Mouse (Mus musculus) thymus, postnatal 4 days (tissue): Measurements from ENCODE around the gene Dnah8.

Experiments
- DNase-seq: peaks from one replicate; pipeline ENCODE4 v3.0.0; 2021

The Dnah8 gene

DNA sequence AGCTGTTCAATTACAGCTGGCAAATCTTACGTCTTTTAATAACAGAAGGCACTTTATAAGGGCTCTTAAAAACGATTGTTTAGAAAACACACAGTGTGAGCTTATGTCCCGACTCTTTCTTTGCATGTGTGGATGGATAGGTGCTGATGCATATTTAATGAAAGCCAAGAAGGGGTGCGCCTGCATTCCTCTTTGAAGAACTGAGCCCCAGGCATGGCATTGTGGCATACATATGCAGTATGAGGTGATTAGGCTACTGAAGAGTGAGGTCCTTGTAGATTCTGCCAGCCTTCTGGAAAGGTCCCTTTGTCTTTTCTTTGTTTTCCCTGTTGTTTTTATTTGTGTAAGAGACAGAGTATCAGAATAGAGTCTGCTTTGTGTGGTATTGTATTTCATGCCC is 48.4 kb downstream of the Dnah8 start:
- no peak for DNase-seq

DNA sequence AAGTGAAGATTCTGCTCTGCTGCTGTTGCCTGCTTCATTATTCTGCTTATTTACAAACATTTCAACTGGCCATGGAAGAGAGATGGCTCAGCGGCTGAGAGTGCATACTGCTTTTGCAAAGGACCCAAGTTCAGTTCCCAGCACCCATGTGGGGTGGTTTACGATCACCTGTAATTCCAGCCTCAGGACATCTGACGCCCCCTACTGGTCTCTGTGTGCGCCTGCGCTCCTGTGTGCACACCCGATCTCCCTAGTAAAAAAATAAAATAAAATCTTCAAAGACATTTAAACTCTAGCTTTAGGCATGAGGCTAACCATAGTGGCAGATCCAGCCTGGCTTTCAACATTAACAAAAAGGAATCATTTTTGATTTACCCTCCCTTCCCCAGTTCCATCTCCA is 48.9 kb downstream of the Dnah8 start:
- peak; percentile 34 for DNase-seq

DNA sequence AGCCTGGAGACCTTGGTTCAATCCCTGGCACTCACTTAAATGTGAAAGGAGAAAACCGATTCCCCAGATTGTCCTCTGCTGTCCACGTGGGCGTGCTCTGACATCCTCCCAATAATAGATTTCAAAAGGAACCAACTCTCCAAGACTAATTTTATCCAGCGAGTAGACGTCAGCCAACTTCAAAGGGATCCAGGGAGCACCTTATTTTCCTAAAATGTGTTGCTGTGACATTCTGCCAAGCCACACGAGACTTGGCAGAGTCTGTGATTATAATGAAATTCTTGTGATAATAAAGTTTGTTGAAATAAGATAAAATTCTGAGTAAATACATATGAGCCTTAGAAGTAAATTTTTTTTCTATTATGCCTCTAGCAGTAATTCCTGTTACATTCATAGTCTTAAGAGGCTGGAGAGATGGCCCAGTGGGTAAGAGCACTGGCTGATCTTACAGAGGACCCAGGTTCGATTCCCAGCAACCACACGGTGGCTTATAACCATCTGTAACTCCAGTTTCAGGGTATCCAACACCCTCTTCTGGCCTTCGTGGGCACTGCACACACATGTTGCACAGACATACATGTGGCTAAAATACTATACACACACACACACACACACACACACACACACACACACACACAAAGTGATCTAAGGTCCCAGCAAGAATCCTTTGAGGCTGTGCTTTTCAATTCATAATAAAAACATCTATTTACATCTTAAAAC is 51.0 kb downstream of the Dnah8 start:
- no peak for DNase-seq

DNA sequence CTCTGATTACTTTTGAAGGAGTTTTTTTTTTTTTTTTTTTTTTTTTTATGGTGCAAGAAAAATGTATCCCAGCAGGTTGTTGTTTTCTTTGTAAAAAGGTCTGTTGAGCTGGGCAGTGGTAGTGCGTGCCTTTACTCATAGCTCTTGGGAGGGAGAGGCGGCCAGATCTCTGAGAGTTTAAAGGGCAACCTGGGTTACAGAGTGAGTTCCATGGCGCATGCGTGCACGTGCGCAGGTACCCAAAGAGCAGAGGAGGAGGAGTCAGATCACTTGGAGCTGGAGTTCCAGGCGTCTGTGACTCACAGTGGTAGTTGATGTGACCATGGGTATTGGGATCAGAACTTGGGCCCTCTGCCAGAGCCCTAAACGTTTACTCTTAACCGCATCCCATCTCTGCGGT is 54.4 kb downstream of the Dnah8 start:
- DNase-seq: no peak

DNA sequence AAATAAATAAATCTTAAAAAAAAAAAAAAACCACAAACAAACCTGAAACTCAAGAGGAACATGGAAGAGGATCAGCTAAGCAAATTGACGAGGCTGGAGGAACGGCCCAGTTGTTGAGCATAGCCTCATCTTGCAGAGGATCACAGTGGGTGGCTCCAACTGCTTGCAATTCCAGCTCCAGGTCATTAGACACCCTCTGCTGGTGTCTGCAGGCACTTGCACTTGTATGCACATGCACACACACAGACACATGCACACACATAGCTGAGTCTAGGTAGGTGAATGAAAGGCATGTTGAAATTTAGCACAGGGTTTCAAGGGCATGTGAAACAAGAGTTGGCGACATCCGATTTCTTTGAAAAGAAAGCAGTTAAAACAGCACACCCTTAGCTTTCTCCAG is 55.5 kb downstream of the Dnah8 start:
- DNase-seq: no peak

DNA sequence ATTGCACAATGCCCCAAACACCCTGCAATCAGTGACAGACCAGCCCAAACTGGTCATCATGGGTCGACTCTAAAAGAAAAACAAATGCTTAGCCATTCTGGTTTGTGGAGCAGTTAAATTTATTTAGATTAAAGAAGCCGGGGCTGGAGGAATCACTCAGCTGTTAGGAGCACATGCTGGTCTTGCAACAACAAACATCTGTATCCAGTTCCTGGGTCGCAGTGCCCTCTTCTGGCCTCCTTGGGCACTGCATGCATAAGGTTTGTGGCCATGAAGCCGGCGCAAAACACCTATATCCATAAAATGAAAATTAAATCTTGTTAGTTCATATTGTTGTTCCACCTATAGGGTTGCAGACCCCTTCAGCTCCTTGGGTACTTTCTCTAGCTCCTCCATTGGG is 57.5 kb downstream of the Dnah8 start:
- peak; percentile 88 for DNase-seq

DNA sequence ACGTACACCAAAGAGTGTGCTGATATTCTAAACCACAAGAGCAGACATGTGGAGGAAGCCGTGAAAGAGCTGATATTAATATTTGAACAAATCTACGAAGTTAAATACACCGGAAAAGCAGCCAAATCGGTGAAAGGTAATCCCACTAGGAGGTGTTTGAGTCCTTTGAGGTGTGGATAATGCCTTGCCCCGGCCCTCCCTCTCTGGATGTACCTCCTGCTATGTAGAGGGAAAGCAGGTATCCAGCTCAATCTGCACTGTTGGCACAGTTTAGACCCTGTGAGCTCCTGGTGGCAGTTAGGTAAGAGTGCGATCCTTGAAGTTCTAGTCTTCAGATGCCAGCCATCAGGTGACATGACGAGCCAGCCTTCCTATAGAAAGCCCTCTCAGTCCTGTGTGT is 66.0 kb downstream of the Dnah8 start:
- DNase-seq: no peak

DNA sequence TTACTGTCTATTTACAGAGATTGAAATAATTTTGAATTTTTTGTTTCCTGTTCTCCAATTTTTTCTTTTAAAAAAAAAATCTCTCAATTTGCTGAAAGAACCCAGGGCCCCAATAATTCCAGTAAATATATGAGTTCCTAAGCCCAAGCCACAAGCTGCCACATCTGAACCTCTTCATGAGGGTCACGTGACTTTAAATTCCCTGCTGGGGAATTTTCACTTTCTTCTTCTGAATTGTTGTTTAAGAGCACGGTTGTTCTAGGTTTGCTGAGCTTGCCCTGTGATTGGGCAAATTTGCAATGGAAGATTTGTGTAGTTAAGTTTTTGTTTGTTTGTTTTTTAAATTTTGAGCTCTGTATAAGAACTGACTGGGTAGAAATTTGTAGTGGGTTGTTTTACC is 67.3 kb downstream of the Dnah8 start:
- DNase-seq: no peak

DNA sequence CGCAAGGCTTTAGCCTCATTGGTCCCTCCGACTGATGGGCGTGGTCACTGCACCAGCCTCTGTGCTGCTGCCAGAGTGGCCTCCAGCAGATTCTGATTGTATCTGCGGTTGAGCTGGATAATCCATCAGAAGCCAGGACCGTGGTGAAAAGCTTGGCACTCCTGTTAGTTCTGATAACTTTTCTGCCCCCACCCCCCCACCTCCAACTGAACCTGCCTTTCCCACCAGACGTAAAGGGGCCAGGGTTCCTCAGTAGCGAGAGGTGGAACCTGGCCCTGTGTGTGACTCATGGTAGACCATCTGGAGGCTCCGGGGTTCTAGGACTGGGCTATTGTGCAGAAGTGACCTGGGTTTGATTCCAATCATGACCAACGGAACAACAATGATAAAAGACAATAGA is 70.1 kb downstream of the Dnah8 start:
- DNase-seq: no peak

DNA sequence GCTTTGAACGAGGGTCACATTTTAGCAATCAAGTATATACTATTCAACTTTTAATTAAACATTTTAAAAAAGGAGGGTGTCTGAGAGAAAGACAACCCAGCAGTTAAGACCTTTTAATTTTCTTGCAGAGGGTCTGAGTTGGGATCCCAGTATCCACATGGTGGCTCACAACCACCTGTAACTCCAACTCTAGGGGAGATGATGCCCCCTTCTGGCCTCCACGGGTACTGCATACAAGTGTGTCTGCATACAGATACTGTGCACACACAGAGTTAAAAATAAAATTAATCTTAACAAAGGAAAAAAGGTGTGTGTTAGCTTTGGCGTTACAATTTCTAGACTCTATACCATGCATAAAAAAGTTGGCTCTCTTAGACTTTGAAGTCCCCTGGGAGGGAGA is 90.6 kb downstream of the Dnah8 start:
- DNase-seq: peak; percentile 68

DNA sequence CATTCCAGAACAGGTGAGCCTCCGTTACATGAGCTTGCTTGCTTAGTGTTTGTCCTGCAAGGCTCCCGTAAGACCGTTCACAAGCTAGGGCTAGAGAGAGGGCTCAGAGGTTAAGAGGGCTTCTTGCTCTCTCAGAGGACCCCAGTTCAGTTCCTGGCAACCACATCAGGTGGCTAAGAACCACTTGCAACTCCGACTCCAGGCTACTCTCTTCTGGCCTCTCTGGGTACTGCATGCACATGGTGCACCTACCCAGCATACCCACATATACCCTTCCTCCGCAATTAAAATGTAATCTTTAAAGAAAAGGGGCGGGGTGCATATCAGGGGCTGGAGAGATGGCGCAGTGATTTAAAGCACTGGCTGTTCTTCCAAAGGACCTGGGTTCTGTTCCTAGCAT is 94.0 kb downstream of the Dnah8 start:
- DNase-seq: no peak

DNA sequence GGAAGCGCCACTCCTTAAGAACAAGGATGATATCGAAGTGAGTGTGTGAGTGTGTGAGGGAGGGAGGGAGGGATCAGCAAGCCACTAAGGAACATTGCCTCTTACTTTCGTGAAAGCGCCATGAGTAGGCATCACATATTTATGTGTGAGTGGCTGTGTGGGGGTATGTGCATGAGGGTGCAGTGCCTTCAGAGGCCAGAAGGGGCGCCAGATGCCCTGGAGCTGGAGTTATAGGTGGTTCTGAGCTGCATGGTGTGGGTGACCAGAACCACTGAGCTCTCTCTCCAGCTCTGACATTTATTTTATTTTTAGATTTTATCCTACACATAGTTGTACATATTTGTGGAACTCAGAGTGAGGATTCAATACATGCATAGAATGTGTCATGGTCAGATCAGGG is 94.9 kb downstream of the Dnah8 start:
- peak; percentile 34 for DNase-seq

DNA sequence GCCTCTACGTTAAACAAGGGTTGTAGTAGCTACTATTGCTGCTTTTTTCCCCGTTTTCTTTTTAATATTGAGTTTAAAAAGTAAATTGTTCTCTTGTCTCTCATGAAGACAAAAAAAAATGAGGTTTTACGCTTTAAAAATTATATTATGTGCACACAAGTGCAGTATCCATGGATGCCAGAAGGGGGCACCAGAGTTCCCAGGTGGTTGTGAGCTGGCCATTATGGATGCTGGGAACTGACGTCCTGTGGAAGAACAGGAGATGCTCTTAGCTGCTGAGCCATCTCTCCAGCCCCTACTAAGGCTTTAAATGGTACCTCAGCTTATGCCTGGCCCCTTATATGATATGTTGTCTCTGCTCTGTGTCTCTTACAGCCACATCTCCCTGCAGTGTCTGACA is 103.6 kb downstream of the Dnah8 start:
- DNase-seq: peak; percentile 63

DNA sequence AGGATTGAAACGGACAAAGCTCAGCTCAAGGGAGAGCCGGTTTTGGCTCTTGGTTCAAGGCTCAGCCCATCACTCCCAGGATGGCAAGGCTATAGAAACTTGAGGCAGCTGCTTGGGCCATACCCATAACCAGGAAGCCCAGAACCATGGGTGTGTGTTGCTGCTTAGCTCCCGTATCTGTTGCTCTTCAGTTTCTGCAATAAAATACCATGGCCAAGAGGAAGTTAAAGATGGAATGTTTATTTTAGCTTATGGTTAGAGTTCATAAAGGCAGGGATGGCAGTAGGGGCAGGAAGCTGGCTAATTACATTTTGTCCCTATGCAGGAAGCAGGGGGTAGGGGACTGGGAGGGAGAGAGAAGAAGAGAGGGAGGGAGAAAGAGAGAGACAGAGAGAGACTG is 108.6 kb downstream of the Dnah8 start:
- DNase-seq: no peak

DNA sequence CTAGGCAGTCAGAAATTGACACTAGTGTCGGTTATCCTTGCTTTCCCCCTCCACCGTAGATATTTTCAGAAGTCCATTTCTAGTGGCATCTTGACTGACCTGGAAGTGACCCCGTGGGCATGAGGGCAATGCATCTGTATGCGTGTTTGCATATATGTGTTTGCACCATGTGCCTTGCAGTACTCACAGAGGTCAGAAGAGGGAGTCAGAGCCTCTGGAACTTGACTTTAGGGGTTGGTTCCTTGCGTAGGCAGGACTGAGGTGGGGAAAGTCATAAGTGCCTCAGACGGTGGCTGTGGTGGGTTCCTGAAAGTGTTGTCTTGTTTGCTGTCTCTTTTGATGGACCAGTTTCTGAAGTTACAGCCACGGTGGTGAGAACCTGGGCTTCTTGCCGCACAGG is 110.6 kb downstream of the Dnah8 start:
- no peak for DNase-seq

DNA sequence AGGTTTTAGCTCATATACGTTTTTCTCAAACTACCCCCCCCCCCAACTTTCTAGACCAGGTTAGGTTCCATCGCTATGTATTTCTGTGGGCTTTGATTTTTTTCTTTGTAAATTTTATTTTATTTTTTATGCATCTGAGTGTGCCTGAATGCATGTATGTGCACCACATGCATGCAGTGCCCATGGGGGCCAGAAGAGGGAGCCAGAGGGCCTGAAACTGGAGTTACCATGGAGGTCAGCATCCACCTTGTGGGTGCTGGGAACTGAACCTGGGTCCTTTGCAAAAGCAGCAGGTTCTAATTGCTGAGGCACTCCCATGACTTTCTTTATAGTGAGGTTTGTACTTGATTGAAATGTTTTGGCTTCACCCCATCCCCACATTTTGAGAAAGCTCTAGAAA is 111.3 kb downstream of the Dnah8 start:
- peak; percentile 30 for DNase-seq

DNA sequence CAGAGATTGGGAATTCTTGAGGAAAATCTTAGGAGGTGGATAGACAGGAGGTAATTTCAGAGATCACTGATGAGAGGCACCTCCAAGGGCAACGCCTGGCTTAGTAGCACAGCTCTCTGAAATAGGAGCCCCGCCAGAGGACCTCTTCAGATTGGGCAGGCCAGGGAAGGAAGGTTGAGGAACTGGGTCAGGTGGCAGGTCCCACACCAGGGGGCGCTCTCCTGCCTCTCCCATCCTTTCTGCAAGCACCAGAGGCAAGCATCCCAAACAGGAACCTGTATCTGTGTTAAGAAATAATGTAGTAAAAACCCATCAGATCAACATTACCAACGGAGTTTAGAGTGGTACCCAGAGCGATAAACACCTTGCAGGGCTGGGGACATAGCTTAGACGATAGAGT is 113.6 kb downstream of the Dnah8 start:
- peak; percentile 82 for DNase-seq

DNA sequence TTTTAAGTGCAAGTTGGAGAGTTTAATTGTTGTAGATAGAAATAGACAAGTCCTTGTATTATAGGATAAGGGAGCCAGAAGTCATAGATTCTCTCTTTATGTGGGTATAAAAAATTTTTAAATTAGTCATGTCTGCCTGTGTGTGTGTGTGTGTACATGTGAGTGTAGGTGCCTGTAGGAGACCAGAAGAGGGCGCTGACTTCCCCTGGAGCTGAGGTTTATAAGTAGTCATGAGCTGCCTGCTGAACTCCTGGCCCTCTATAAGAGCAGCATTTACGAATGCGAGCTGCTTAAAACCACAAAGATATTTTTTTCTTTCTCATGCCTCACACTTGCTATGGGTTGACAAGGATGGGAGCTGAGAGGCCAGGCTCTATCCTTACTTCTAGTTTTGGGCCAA is 115.6 kb downstream of the Dnah8 start:
- DNase-seq: no peak

DNA sequence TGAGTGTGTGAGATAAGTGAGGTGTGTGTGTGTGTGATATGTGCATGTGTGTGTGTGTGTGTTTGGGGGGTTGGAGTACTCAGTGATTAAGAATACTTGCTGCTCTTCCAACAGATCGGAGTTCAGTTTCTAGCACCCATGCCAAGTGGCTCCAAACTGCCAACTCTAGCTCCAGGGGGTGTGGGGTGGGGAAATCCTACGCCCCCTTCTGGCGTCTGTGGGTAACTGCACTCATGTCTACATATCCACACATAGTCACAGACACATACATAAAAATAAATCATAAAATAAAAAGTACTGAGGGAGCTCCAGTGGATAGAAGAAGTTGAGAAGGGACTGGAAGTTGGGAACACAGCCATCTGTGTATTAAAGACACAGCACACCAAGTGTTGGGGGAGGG is 119.8 kb downstream of the Dnah8 start:
- no peak for DNase-seq

DNA sequence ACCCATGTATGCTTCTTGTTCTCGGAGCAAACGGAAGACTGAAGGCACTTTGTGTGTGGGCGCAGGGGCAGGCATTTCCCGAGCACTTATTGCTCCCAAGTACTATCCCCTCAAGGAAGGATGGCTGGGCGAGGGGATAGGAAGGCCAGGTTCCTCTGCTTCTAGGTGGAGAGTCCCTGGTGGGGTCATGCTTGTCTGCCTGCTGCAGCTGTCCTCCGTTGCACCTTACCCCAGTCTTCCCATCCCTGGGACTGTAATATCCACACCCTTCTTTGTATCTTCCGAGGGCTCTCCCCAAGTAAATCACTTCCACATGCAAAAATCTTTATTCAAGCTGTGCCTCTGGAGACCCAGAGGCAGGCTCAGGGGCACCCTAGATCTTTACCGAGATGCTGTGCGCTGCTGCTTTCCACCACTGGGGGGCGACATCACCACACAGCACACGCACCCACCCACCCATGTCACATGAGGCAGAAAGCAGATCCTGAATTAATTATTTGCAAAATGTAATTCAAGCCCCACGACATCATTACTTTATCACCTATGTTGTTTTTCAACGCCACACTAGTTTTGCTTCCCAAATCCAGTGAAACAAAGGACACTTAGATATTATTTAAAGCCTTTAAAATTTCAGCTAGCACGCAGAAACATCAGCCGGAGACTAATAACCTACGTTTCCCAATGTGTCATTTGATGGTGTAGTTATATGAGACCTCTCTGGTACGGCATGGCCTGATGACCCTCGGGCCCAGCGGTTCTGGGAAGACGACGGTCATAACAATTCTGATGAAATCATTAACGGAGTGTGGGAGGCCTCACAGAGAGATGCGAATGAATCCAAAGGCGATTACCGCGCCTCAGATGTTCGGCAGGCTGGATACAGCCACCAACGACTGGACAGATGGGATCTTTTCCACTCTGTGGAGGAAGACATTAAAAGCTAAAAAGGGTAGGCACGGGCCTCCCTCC is 122.2 kb downstream of the Dnah8 start:
- peak; percentile 85 for DNase-seq

DNA sequence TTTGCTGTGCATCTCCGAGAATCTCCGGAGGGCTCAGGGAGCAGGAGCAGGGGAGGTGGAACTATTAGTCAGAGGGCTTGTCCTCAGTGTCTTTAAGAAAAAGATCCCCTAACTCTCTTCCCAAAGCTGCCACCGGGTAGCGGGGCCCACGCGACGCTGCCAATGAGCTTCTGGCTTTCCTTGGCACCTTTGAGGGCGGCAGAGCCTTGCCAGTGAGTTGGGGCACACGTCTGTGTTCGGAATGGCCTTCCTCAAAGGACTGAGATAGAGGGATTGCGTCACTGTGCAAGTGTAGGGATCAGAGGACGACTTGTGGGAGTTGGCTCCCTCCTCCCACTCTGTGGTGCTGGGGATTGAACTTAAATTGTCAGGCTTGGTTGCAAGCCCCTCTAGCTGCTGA is 125.2 kb downstream of the Dnah8 start:
- DNase-seq: no peak

DNA sequence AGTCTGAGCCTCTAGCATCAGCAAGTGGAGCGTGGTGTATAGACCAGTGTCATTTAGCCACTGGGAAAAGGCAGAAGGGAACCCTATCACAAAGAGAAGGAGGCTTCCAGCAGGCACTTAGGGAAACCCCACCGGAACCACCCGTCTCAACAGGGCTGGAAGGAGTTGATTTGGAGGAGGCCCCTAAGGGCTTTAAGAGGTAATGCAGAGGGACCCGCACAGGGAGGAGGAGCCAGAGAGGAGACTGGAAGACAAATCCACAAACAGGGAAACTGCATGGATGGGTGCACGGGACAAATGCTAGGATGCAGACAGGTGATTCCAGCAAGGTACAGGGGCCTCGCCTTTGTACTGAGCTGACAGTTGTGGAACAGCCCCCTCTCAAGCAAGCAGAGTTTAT is 126.1 kb downstream of the Dnah8 start:
- no peak for DNase-seq

DNA sequence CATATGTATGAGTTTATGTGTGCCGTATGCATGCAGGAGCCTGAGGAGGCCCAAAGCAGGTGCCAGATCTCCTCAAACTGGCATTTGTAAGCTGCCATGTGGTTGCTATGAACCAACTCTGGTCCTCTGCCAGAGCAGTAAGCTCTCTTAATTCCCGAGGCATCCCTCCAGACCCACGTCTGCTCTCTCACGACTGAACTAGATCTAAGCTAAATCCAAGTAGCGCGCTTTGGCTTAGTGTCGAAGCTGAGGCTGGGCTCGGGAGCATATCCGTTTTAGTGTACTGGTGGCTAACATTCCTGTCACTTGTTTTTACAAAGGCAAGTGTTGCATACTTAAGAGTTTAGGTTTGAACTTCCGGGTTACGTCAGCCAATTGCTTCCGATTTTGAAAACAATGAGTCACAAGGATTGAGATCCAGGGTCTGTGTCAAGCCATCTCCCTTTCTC is 128.2 kb downstream of the Dnah8 start:
- no peak for DNase-seq

DNA sequence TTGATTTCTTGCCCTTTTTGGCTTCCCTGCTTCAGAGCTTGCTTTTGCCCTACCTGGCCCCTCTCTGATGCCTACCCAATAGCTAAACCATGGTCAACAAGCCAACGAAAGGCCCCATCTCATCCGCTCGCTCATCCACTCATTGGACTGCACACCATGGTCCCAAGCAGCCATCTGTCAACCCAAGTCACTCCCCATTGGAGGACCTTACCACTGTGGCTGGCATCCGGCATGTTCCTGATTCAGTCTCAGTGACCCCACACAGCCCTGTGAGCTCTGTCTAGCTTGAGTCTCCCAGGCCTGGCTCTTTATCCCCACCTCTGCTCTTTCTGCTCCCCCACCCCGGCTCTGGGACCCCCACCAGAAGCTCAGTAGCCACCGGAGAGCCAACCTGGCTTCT is 129.0 kb downstream of the Dnah8 start:
- DNase-seq: no peak
